Mouse (Mus musculus) liver (tissue): ENCODE measurements around the gene Antxr1.
"Not testable (repeated sequence)": the region's sequence is repeated elsewhere in the genome, so short reads cannot be mapped to it uniquely, and the experiment has no call there.

Experiments used
- DNase-seq: peaks from one replicate; pipeline ENCODE4 v3.0.0-alpha.2; 2020; ENCODE audit warnings: mixed read lengths

Antxr1 gene

DNA sequence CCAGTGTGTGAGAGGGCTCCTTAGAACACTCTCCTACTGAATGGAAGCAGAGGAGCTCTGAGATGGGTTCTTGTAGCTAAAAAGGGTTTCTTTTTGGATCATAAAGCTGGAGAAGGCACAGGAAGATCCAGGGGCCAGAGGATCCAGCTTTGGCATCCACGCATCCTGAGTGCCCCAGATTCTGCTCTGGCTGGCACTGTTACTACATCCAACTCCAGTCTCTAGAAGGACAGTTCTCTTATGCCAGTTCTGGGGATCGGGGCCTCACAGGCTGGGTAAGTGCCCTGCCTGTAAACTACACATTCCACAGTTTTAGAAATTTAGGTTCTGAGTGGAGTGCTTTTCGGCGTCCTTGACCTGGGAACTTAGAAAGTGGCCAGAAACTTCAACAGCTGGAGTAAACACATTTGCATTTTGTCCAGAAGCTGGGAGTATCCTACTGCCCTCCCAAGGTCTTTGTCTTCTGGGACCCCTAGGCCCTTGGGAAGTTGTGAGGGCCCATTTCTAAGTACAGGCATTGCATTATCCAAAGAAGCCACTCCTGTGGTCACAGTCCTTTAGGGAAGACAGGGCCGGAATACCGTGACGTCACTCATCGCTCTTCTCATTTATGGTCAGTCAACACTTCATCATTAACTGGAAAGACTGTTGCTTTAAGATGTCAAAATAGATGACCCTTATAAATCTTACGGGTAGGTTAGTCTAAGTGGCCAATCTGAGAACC, 235.2 kb downstream of the Antxr1 start:
- no peak for DNase-seq

- no peak for DNase-seq
Observed at GRCm38 (mm10) chr6:87099671-87100296, 235.8 kb downstream of the Antxr1 start.

GRCm38 (mm10) chr6:87099261-87099660, 236.4 kb downstream of the Antxr1 start:
- no peak for DNase-seq

DNA sequence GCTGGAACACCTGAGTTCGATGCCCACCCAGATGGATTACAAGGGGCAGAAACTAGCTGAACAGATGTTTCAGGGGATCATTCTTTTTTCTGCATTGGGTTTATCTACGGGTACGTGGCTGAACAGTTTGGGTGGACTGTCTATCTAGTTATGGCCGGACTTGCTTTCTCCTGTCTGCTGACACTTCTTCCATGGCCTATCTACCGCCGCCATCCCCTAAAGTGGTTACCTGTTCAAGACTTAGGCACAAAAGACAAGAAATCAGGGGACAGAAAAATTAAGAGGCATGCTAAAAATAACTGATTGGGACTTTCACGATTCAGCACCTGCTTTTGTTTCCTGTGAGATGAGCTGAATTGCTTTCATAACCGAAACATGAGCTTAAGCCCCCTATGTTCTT, 242.0 kb downstream of the Antxr1 start:
- DNase-seq, result not testable (repeated sequence)

- DNase-seq, result peak; percentile 41
Observed at GRCm38 (mm10) chr6:87092476-87092875, 243.1 kb downstream of the Antxr1 start.

DNA sequence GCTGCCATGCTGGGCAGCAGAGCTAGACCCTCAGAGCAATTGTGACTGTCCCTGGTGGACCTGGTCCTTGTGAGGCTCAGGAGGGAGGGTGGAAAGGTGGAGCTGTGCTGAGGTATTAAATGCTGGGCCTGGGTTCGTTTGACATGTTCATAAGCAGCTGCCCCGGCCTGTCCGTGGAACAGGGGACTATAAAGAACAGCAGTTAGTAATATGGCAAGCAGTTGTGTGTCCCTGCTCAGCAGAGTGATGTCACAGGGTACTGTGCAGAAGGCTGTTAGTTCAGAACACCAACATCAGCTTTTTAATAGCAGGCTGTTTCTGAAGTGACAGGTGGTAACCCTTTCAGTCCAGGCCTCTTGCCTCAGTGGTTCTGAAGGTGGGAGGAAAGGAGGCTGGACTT, 244.7 kb downstream of the Antxr1 start:
- no peak for DNase-seq

DNA sequence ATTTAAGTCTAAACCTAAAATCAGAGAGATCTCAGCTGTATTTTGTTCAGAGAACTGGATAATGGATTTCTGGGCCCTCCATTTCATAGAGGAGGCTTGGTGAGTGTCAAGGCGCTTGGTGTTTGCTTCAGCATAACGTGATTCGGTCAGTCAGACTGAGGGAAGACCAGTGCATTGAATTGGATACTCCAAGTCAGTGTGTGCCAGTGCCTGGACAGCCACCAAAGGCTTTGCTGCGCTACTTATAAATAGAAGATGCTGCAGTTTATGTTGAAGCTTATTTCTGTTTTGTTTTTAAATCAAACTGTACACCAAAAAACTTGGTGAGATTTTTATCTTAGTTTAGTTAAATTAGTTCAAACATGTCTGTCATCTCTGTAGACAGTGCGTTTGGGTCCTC, 247.3 kb downstream of the Antxr1 start:
- DNase-seq, result no peak

GRCm38 (mm10) chr6:87085026-87085425, 250.6 kb downstream of the Antxr1 start:
- DNase-seq, result peak; percentile 65
